Comparison of ENCODE assay signal across 15 mouse cellular contexts in the genomic region with DNA sequence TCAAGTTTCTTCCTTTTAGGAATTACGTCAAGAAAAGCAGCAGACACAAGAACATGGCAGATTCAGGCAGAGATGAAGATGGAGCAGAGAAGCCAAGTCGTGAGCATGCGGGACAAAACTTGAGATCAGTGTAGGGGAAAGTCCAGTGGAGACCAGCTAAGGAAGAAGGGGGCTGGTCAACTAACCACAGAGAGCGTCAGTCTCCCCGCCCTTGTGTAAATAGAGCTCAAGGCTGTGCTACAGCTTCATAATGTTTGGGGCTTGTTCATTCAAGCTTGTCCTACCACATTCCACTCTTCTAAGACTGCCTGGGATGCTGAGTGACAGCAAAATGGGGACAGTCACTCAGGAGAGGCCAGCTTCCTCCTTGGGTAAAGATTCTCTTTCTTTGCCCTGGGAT.
A peak's percentile ranks its signal among the peaks of the same experiment; 100 is the strongest.
DNase-seq lines count a peak whose midpoint lies in the region; ATAC-seq and TF ChIP-seq lines count a peak whose summit lies in the region.
"Had no signal": no experiment of that assay in that cellular context is flagged by ENCODE, and none has a peak within 500 bp of the region (broad histone marks: within the 10 kb centered on the region; RNA-seq: fewer than 3 reads in every experiment).

No protein-coding gene starts in this region.

- no peaks in the 10 kb centered on the region for H3K4me1 ChIP-seq in lung, embryonic 14.5 days (ENCODE audit: insufficient read depth)
- H3K4me1 ChIP-seq in lung, adult 2 months (ENCODE audit: control insufficient read depth, insufficient read depth, low read length): no peaks in the 10 kb centered on the region
- H3K4me1 ChIP-seq in intestine, embryonic 15.5 days (replicated peaks): 0 out of 2 replicates have a peak, but pooled peaks cover 2% of the 10 kb centered on the region
- no peaks in the 10 kb centered on the region for H3K4me1 ChIP-seq in kidney, postnatal 0 days (replicated peaks; ENCODE audit: insufficient read depth, low read length)
- no peaks in the 10 kb centered on the region for H3K4me1 ChIP-seq in stomach, postnatal 0 days (replicated peaks; ENCODE audit: control insufficient read depth, insufficient read depth)
- no peaks in the 10 kb centered on the region; the same call in 1 of the 2 replicates for H3K4me1 ChIP-seq in liver, embryonic 12.5 days
- H3K4me1 ChIP-seq: forebrain, embryonic 15.5 days had no signal

- no peaks in the 10 kb centered on the region for H3K9me3 ChIP-seq in lung, embryonic 14.5 days (ENCODE audit: low read depth, low read length)
- H3K9me3 ChIP-seq in intestine, embryonic 15.5 days: no peaks in the 10 kb centered on the region
- H3K9me3 ChIP-seq in kidney, postnatal 0 days (replicated peaks; ENCODE audit: low read length): no peaks in the 10 kb centered on the region
- no peaks in the 10 kb centered on the region for H3K9me3 ChIP-seq in stomach, postnatal 0 days (ENCODE audit: control insufficient read depth, low read length)
- no peaks in the 10 kb centered on the region for H3K9me3 ChIP-seq in liver, embryonic 12.5 days (replicated peaks)
- H3K9me3 ChIP-seq: forebrain, embryonic 15.5 days had no signal

- 56% methylated on average over 5 of the region's 5 CpGs for WGBS in lung, embryonic 14.5 days
- WGBS in lung, adult 2 months: 68% methylated on average over 5 of the region's 5 CpGs
- WGBS in intestine, embryonic 15.5 days: 60% methylated on average over 5 of the region's 5 CpGs
- WGBS in kidney, postnatal 0 days: 50% methylated on average over 5 of the region's 5 CpGs
- 53% methylated on average over 5 of the region's 5 CpGs for WGBS in stomach, postnatal 0 days
- WGBS in liver, embryonic 12.5 days (ENCODE audit: insufficient replicate concordance): 43% methylated on average over 5 of the region's 5 CpGs

- no peak for TF ChIP-seq CTCF in lung, embryonic 14.5 days (IDR thresholded peaks at IDR 0.05; ENCODE audit: low read depth)
- TF ChIP-seq CTCF in lung, adult 2 months (IDR thresholded peaks at IDR 0.05; ENCODE audit: insufficient read depth, low read length): no peak
- TF ChIP-seq CTCF in kidney, postnatal 0 days (IDR thresholded peaks at IDR 0.05; ENCODE audit: low read depth): no peak
- TF ChIP-seq CTCF in stomach, postnatal 0 days (IDR thresholded peaks at IDR 0.05; ENCODE audit: low read depth): no peak

- H3K4me3 ChIP-seq in lung, embryonic 14.5 days (ENCODE audit: low read depth, low read length): no peak overlapping the region
- no peak overlapping the region for H3K4me3 ChIP-seq in lung, adult 2 months (replicated peaks; ENCODE audit: extremely low read depth, low read depth, low read length)
- no peak overlapping the region for H3K4me3 ChIP-seq in intestine, embryonic 15.5 days (replicated peaks)
- H3K4me3 ChIP-seq in kidney, postnatal 0 days (replicated peaks; ENCODE audit: low read depth, low read length): no peak overlapping the region
- H3K4me3 ChIP-seq in stomach, postnatal 0 days (ENCODE audit: low read depth, low read length): no peak overlapping the region
- H3K4me3 ChIP-seq in liver, embryonic 12.5 days: no peak overlapping the region
- H3K4me3 ChIP-seq: forebrain, embryonic 15.5 days; hindbrain, embryonic 13.5 days had no signal

- TF ChIP-seq EP300 in stomach, postnatal 0 days (optimal IDR thresholded peaks at IDR 0.05): no peak

- no peak overlapping the region for H3K27ac ChIP-seq in lung, embryonic 14.5 days (ENCODE audit: low read depth)
- H3K27ac ChIP-seq in intestine, embryonic 15.5 days: no peak overlapping the region; the same call in 1 of the 2 replicates
- peak overlapping the region; percentile 66 for H3K27ac ChIP-seq in kidney, postnatal 0 days
- 0 out of 2 replicates have a peak overlapping the region, but pooled peaks have one; percentile 13 for H3K27ac ChIP-seq in stomach, postnatal 0 days (replicated peaks)
- H3K27ac ChIP-seq in liver, embryonic 12.5 days: no peak overlapping the region
- H3K27ac ChIP-seq: forebrain, embryonic 15.5 days; hindbrain, embryonic 13.5 days had no signal

- H3K4me2 ChIP-seq in lung, embryonic 14.5 days: no peak overlapping the region
- H3K4me2 ChIP-seq in intestine, embryonic 15.5 days (replicated peaks): no peak overlapping the region
- no peak overlapping the region for H3K4me2 ChIP-seq in kidney, postnatal 0 days (ENCODE audit: low read length)
- no peak overlapping the region for H3K4me2 ChIP-seq in stomach, postnatal 0 days (replicated peaks; ENCODE audit: low read depth)
- no peak overlapping the region for H3K4me2 ChIP-seq in liver, embryonic 12.5 days
- H3K4me2 ChIP-seq: forebrain, embryonic 15.5 days; hindbrain, embryonic 13.5 days had no signal

- H3K9ac ChIP-seq in lung, embryonic 14.5 days: no peak overlapping the region
- no peak overlapping the region for H3K9ac ChIP-seq in intestine, embryonic 15.5 days
- no peak overlapping the region for H3K9ac ChIP-seq in kidney, postnatal 0 days (ENCODE audit: low read depth, low read length)
- H3K9ac ChIP-seq in stomach, postnatal 0 days (ENCODE audit: low read length): no peak overlapping the region
- no peak overlapping the region for H3K9ac ChIP-seq in liver, embryonic 12.5 days
- H3K9ac ChIP-seq: forebrain, embryonic 15.5 days; hindbrain, embryonic 13.5 days; liver, postnatal 0 days had no signal

- ATAC-seq in lung, embryonic 14.5 days (ENCODE audit: insufficient read depth): peak; percentile 60; the same call in 1 of the 2 replicates
- peak; percentile 72 for ATAC-seq in intestine, embryonic 15.5 days
- peak; percentile 72; the same call in 1 of the 2 replicates for ATAC-seq in kidney, postnatal 0 days (replicated peaks; ENCODE audit: low FRiP score, low read depth)
- ATAC-seq in stomach, postnatal 0 days (ENCODE audit: low FRiP score, low TSS enrichment): no peak
- ATAC-seq in liver, embryonic 12.5 days: no peak
- ATAC-seq: forebrain, embryonic 15.5 days; liver, postnatal 0 days had no signal

- no peak for TF ChIP-seq POLR2A in lung, adult 2 months (IDR thresholded peaks at IDR 0.05; ENCODE audit: borderline replicate concordance, extremely low read depth, low read depth, low read length)

- no peaks in the 10 kb centered on the region for H3K36me3 ChIP-seq in lung, embryonic 14.5 days (ENCODE audit: insufficient read depth)
- H3K36me3 ChIP-seq in intestine, embryonic 15.5 days: no peaks in the 10 kb centered on the region
- no peaks in the 10 kb centered on the region for H3K36me3 ChIP-seq in kidney, postnatal 0 days (ENCODE audit: insufficient read depth, low read length)
- no peaks in the 10 kb centered on the region for H3K36me3 ChIP-seq in stomach, postnatal 0 days (ENCODE audit: control insufficient read depth, insufficient read depth, low read length)
- no peaks in the 10 kb centered on the region for H3K36me3 ChIP-seq in liver, embryonic 12.5 days
- H3K36me3 ChIP-seq: forebrain, embryonic 15.5 days; hindbrain, embryonic 13.5 days had no signal

- peak; percentile 40 for DNase-seq in lung, embryonic 14.5 days
- no peak for DNase-seq in lung, adult 2 months
- peak; percentile 60 for DNase-seq in kidney, postnatal 0 days (ENCODE audit: low spot score)
- no peak for DNase-seq in stomach, postnatal 0 days (ENCODE audit: low spot score)
- DNase-seq in adrenal gland, adult (ENCODE audit: inconsistent age in 2 of 2, low spot score in 1 of 2): no peak
- DNase-seq: adrenal gland, postnatal 14 days; cerebellum, adult 8-10 months; heart, adult 18-20 months; liver, postnatal 0 days; right cerebral cortex, postnatal 4 days; thymus, postnatal 14 days had no signal

- H3K27me3 ChIP-seq in lung, embryonic 14.5 days (ENCODE audit: insufficient read depth, low read length): no peaks in the 10 kb centered on the region
- no peaks in the 10 kb centered on the region for H3K27me3 ChIP-seq in intestine, embryonic 15.5 days (replicated peaks)
- H3K27me3 ChIP-seq in kidney, postnatal 0 days (ENCODE audit: insufficient read depth, low read length): no peaks in the 10 kb centered on the region
- H3K27me3 ChIP-seq in stomach, postnatal 0 days (ENCODE audit: control insufficient read depth, insufficient read depth, low read length): no peaks in the 10 kb centered on the region
- H3K27me3 ChIP-seq in liver, embryonic 12.5 days (replicated peaks): no peaks in the 10 kb centered on the region
- H3K27me3 ChIP-seq: forebrain, embryonic 15.5 days; hindbrain, embryonic 13.5 days had no signal

Comparison
In these comparisons a context has a peak if more than half of its experiments do, and no peak if none do; other contexts are left out.
1. DNase-seq: peak in lung, embryonic 14.5 days (single experiment) and kidney, postnatal 0 days (single experiment); none in lung, adult 2 months (single experiment), stomach, postnatal 0 days (single experiment) and adrenal gland, adult (0 of 2).
2. ATAC-seq: peak in lung, embryonic 14.5 days (single experiment), intestine, embryonic 15.5 days (single experiment) and kidney, postnatal 0 days (single experiment); none in stomach, postnatal 0 days (single experiment) and liver, embryonic 12.5 days (single experiment).
3. H3K27ac ChIP-seq: peak in kidney, postnatal 0 days (single experiment) and stomach, postnatal 0 days (single experiment); none in lung, embryonic 14.5 days (single experiment), intestine, embryonic 15.5 days (single experiment) and liver, embryonic 12.5 days (single experiment).